Mouse (Mus musculus): ENCODE data around the gene Fgfr2.

Gene Fgfr2

DNA sequence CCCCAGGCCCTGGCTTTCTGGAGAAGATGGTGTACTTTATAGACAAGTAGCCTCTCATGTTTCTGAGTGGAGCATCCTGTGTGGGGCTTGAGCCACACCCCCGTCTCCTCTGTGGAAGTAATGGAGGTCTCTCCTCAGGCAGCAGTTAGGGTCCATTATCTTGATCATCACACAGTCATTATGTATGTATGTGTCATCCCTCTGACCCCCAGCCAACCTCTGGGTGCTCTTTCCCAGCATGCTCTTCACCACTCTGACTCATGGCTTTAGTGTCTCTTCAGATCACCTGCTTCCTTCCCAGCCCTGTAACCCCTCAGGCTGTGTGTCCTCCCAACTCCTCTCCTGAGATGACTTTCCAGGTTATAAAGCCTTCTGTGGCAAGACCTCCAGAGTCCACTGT, 481.5 kb downstream of the Fgfr2 start:
- in situ Hi-C loops (cut with MboI; ENCODE audit: unreplicated experiment in 2 of 2), result loop anchor here (5.0 to 25.0 kb wide), 6 partner anchors 64 to 1121 kb away; partner anchors contain the start of genes Edrf1 (in 1 of the 2) and Oat (in 1 of the 2)

DNA sequence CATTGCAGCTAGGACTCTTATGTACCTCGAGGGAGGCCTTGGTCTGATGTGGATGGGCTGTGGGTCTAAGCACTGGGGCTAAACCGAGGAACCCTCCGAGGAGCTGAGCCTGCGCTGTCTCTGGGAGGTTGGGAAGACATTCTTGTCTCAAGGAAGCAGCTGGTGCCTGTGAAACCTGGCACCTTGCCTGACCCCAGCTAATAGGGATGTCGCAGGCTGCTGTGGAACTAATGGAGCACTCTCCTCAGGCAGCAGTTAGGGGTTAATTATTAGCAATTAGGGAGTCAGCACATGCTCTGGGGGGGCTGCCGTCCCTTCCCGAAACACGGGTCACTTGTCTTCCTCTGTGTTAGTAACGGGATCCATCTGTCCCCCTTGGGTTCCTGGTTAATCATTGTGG, 482.2 kb downstream of the Fgfr2 start:
- in situ Hi-C loops (cut with MboI; ENCODE audit: unreplicated experiment in 2 of 2), result loop anchor here (5.0 to 25.0 kb wide), 6 partner anchors 64 to 1121 kb away; partner anchors contain the start of genes Edrf1 (in 1 of the 2) and Oat (in 1 of the 2)

DNA sequence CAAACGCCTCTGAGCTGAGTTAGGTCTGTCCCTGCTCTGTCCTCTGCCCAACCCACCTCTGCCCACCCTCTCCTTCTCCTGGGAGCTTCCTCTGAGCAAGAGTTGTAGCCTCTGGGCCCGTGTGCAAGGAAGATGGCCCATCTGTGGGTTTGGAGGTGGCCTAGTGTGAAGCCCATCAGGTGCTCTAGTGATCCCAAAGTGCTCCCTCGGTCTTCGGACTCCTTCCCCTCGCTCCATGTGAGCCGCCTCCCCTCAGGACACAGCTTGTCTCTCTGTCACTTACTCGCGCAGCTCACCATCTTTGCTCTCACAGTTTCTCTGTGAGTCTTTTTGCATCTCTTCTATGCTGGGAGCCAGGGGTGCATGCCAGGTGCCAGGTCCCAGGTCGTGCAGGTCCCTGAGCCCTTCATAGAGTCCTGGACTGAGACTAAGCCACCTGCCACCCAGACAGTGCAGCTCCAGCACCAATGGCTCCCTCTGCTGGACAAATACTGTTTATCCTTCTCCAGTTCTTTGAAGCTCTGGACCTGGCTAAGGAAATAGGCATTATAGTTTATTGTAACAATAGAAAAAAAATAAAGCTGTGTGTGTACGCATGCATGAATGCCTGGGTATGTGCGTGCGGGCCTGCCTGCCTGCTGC, 484.6 kb downstream of the Fgfr2 start:
- in situ Hi-C loops (cut with MboI; ENCODE audit: unreplicated experiment in 2 of 2), result loop anchor here (5.0 to 25.0 kb wide), 6 partner anchors 76 to 1124 kb away; partner anchors contain the start of gene Edrf1 (in 1 of the 2)

GRCm38 (mm10) chr7:132637292-132637691, 485.9 kb downstream of the Fgfr2 start:
- in situ Hi-C loops (cut with MboI; ENCODE audit: unreplicated experiment in 2 of 2), result loop anchor here (5.0 to 25.0 kb wide), 6 partner anchors 75 to 1125 kb away; partner anchors contain the start of gene Edrf1 (in 1 of the 2)

DNA sequence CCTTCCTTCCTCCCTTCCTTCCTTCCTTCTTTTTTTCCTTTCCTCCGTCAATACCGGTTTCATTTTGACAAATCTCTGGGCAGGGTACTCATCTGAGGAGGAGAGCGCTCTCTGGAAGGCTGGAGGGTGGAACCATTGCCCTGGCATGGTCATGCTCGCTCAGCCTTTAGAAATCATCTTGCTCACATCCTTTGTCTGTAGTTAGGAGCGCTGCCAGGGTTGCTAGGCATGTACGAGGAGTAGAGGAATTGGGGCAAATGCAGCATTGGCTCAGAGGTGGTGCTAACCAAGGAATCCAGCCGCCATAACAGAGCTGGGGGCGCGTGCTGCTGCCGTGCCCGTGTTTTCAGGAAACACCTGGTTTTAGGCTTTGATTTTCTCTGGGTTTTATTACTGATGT, 491.8 kb downstream of the Fgfr2 start:
- in situ Hi-C loops (cut with MboI; ENCODE audit: unreplicated experiment in 2 of 2), result loop anchor here (10.0 to 25.0 kb wide), 4 partner anchors 137 to 1131 kb away; partner anchors contain the start of gene Edrf1 (in 1 of the 2)

GRCm38 (mm10) chr7:132627448-132627847, 495.7 kb downstream of the Fgfr2 start:
- in situ Hi-C loops (cut with MboI; ENCODE audit: unreplicated experiment in 2 of 2), result loop anchor here (25.0 kb wide), 2 partner anchors 1010 to 1135 kb away; partner anchors contain the start of gene Edrf1 (in 1 of the 2)

DNA sequence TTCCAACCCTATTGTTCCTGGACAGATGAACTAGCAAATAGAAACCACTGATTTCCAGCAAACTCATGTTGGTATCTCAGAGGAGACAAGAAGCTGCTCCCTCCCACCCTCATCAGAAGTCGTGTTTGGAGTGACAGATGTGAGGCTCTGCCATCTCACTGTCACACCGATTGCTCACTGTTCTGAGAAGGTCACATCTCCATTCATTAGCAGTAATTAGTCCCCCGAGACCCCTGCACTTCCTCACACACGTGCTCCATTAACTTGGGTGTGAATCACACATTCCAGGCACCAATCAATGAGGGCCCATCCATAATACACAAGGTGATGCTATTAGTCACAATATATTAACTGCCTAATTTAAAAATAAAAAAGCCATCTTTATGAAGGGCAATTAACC, 497.0 kb downstream of the Fgfr2 start:
- in situ Hi-C loops (cut with MboI; ENCODE audit: unreplicated experiment in 2 of 2), result loop anchor here (25.0 kb wide), 2 partner anchors 1011 to 1136 kb away; partner anchors contain the start of gene Edrf1 (in 1 of the 2)

GRCm38 (mm10) chr7:132624161-132624560, 499.0 kb downstream of the Fgfr2 start:
- in situ Hi-C loops (cut with MboI; ENCODE audit: unreplicated experiment in 2 of 2), result no loop called here

- in situ Hi-C loops (cut with MboI; ENCODE audit: unreplicated experiment in 2 of 2), result no loop called here
These were observed 502.9 kb downstream of the Fgfr2 start for GRCm38 (mm10) chr7:132619975-132620918.

DNA sequence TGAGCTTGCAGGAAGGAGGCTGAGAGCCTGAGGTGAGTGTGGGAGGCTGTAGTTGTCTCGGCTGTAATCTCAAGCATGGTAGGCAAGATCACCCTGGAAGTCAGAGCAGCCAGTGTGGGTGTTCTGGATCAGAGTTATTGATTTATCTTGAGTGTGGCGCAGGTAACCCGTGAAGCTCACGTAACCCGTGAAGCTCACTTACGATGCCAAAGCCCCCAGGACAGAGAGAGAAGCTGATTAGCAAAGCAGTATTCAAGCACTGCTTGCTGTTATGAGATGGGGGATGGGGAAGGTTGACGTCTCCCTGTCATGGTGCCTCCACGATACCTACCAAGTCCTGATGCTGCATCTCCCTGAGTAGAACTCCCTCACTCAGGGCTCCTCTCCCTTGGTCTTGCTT, 503.6 kb downstream of the Fgfr2 start:
- in situ Hi-C loops (cut with MboI; ENCODE audit: unreplicated experiment in 2 of 2), result no loop called here

DNA sequence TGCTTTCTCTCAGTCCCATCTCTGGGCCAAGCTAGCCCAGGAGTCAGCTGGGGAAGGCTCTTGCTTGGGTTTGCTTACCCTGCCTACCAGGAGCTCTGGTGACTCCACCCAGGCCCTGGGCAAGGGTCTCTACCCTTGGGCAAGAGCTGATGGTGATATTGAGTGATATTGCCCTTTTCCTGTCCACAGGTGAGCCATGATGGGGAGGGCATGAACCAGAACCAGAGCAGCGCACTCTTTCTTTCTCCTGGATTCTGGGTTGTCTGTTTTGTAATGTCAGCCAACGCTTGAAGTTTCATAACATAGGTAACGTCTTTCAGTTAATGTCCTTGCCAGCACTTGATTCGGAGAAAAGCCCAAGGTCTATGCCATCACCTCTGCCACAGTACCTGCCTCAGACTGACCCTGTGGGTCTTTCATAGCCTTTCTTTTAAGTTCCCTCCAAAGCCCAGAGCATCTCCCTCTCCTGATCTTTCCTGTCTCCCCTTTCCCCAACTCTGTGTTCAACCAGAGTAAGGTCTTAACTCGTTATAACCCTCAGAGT, 506.1 kb downstream of the Fgfr2 start:
- in situ Hi-C loops (cut with MboI; ENCODE audit: unreplicated experiment in 2 of 2), result no loop called here

GRCm38 (mm10) chr7:132616391-132616790, 506.8 kb downstream of the Fgfr2 start:
- in situ Hi-C loops (cut with MboI; ENCODE audit: unreplicated experiment in 2 of 2), result no loop called here

GRCm38 (mm10) chr7:132615346-132615745, 507.8 kb downstream of the Fgfr2 start:
- in situ Hi-C loops (cut with MboI; ENCODE audit: unreplicated experiment in 2 of 2), result no loop called here

- in situ Hi-C loops (cut with MboI; ENCODE audit: unreplicated experiment in 2 of 2), result no loop called here
These were observed 511.6 kb downstream of the Fgfr2 start for GRCm38 (mm10) chr7:132611530-132611929.

DNA sequence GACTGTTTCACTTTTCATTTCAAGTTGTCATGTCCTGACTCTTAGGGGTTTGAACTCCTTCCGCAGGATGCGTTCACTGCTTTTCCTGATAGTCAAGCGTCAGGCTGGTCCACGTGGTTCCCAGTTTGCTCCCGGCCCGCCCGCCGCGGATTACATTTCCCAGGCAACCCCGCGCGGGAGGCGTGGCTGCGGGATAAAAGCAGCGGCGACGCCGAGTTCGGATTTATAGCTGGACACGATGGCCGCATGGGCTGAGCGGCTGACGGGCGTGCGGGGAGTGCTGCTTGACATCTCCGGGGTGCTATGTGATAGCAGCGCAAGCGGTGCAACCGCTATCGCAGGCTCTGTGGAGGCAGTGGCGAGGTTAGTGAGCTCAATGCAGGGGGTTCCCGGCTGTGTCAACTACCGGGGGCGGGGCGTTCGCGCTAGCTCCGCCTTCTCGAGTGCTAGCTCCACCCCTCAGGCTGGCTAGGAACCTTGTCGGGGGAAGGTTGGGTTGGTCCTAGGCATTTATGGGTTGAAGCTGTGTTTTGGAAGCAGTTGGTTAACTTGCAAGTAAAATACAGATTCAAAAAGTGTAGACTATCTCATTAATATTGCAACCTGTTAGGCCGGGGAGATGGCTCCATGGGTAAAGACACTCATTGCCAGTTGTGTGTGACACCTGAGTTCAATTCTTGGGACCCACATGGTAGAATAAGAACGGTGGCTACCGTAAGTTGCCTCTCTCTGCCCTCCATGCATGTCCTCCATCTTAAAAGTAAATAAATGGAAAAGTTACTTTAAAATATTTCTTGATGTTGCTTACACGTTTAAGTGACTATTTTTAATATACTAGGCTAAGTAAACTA, 512.5 kb downstream of the Fgfr2 start, which contains the start of gene Lhpp:
Gene Lhpp (plus strand): TSS at position 171 of the 851 bp plus-strand sequence.
- in situ Hi-C loops (cut with MboI; ENCODE audit: unreplicated experiment in 2 of 2), result no loop called here

- in situ Hi-C loops (cut with MboI; ENCODE audit: unreplicated experiment in 2 of 2), result no loop called here
These were observed 514.7 kb downstream of the Fgfr2 start for GRCm38 (mm10) chr7:132608316-132609020.

DNA sequence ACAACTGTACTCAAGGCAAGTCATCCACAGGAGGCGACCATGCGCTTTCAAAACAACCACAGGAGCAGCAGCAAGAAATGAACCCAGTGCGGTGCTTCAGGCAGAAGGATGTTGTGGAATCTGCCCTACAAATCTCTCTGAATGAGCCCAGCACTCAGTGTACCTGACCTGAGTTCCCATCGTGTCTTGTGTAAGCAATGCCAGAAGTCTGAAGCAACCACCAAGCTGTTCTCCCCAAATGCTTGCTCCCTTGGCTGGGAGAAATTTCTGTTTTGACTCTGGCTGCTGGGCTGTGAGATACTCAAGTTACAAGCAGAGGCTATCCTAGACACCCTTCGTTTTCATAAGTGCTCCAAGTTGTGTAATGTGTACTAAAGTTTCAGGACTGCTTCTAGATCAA, 517.5 kb downstream of the Fgfr2 start:
- in situ Hi-C loops (cut with MboI; ENCODE audit: unreplicated experiment in 2 of 2), result no loop called here

DNA sequence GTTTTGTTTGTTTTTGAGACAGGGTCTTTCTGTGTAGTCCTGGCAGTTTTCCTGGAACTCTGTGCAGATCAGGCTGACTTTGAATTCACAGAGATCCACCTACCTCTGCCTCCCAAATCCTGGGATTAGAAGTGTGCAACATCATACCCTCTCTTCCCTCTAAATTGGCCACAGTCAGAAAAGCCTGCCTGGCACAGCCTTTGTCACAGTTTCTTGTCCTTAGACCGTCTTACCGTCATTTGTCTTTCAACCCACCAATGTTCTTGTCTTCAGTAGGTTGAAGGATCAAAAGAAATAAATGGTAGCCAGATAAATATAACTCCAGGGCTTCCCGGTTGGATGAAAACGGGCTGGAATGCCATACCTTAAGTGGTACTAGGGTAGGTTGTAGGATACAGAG, 518.4 kb downstream of the Fgfr2 start:
- in situ Hi-C loops (cut with MboI; ENCODE audit: unreplicated experiment in 2 of 2), result no loop called here

GRCm38 (mm10) chr7:132600926-132601325, 522.2 kb downstream of the Fgfr2 start:
- in situ Hi-C loops (cut with MboI; ENCODE audit: unreplicated experiment in 2 of 2), result no loop called here
